18 mouse cellular contexts compared by ENCODE assay signal in genomic region chr2:85135099-85135498, GRCm38 (mm10).
"Had no signal": no experiment of that assay in that cellular context is flagged by ENCODE, and none has a peak within 500 bp of the region (broad histone marks: within the 10 kb centered on the region; RNA-seq: fewer than 3 reads in every experiment).

No protein-coding gene starts in this region.

- H3K36me3 ChIP-seq: limb, embryonic 10.5 days; limb, embryonic 13.5 days; liver, embryonic 12.5 days; liver, embryonic 15.5 days; midbrain, embryonic 13.5 days had no signal

- DNase-seq: kidney, adult 18-20 months; kidney, adult 9 months; layer of hippocampus, adult 9-11 months; liver; lung, embryonic 14.5 days; lung, postnatal 10 days; lung, postnatal 36 days; right cerebral cortex, postnatal 4 days; thymus, adult 2 months; thymus, postnatal 14 days; thymus, postnatal 4 days had no signal

- H3K9ac ChIP-seq: limb, embryonic 13.5 days; liver, embryonic 12.5 days; liver, embryonic 15.5 days; lung, embryonic 14.5 days; midbrain, embryonic 13.5 days had no signal

- ATAC-seq: liver, embryonic 12.5 days had no signal

- H3K9me3 ChIP-seq: limb, embryonic 10.5 days; limb, embryonic 13.5 days; liver, embryonic 12.5 days; liver, embryonic 15.5 days; midbrain, embryonic 13.5 days had no signal

- H3K27ac ChIP-seq: layer of hippocampus, adult 2 months; limb, embryonic 10.5 days; limb, embryonic 13.5 days; liver, embryonic 12.5 days; liver, embryonic 15.5 days; midbrain, embryonic 13.5 days; stomach, postnatal 0 days had no signal

- H3K4me2 ChIP-seq: limb, embryonic 13.5 days; liver, embryonic 12.5 days; liver, embryonic 15.5 days; midbrain, embryonic 13.5 days had no signal

- H3K27me3 ChIP-seq: midbrain, embryonic 13.5 days had no signal

- H3K4me3 ChIP-seq: layer of hippocampus, adult 2 months; limb, embryonic 10.5 days; limb, embryonic 13.5 days; liver, embryonic 12.5 days; liver, embryonic 15.5 days; midbrain, embryonic 13.5 days had no signal

- H3K4me1 ChIP-seq: limb, embryonic 13.5 days; midbrain, embryonic 13.5 days had no signal
